Mouse (Mus musculus): ENCODE data around the gene Asxl1.

The Asxl1 gene

DNA sequence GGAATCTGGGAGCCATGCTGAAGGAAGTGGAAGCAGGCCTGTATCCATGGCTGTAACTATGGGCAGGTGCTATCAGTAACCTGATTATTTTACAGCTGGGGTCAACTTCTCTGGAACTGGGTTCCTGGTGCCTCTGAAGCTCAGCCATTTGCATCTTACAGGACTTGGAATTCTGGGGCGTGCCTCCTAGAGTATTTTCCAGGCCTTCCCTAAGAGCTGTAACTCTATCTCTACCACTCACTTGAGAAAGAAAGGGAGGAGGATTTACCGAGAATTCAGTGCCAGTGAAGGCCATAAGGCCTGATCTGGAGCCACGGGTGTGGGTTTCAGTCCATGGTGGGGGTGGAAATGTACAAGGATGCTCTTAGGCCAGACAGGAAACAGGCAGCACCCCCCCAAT lies 95.6 kb downstream of the Asxl1 start:
- no peak for DNase-seq (ENCODE audit: low read depth in 2 of 2, low spot score in 2 of 2)

DNA sequence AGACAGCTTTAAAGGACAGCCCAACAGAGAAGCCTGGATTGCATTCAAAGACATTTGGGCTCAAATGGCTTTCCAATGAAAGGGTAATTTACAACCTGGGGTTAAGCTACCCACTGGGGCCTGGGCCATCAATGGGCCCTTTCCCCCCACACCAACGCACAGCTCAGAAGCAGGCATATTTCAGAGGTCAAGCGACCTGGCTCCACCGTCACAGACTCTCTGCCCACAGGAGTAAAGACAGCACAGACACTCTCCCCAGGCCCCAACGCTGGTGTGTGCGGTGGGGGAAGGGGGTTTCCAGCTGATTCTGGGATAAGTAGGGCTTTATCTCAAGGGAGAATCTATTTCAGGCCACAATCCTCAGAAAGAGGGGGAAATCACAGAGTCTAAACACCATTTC lies 97.1 kb downstream of the Asxl1 start:
- DNase-seq (ENCODE audit: low read depth in 2 of 2, low spot score in 2 of 2), result no peak

DNA sequence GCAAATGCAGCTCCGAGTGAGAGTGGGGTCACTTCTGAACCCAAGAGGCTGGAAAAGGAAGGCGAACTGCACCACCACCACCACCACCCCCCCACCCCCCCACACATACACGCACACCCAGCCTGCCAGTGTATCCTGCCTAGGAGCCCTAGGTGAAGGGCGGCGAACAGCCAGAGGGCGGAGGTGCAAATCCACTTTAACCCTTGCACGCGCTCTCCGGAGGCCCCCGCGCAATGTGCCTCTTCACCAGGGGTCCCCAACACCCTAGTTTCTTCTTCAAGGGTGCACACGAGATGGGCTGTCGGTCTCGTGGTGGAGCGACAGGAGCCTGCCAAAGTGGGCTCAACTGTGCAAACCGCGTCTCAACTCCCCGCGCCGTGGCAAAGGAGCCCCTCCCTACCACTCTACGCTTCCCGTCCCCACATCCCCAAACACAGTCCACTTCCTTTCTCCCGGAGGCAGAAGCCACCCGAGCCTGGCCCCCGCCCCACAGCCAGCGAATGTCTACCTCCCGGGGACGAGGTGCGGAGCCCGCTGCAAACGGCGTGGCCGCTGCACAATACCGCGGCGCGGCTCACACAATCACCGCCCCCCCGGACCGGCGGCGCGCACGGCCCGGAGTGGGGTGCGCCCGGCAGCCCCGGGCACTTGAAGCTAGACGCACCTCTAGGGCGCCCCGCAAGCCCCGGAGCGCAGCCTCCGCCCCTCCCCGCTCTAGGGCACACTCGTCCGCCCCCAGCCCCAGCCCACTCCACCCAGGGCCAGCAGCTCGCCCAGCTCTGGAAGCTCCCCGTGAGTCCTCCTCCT lies 98.0 kb downstream of the Asxl1 start:
- peak in 1 of 2 experiments; percentile 11 for DNase-seq (ENCODE audit: low read depth in 2 of 2, low spot score in 2 of 2)

DNA sequence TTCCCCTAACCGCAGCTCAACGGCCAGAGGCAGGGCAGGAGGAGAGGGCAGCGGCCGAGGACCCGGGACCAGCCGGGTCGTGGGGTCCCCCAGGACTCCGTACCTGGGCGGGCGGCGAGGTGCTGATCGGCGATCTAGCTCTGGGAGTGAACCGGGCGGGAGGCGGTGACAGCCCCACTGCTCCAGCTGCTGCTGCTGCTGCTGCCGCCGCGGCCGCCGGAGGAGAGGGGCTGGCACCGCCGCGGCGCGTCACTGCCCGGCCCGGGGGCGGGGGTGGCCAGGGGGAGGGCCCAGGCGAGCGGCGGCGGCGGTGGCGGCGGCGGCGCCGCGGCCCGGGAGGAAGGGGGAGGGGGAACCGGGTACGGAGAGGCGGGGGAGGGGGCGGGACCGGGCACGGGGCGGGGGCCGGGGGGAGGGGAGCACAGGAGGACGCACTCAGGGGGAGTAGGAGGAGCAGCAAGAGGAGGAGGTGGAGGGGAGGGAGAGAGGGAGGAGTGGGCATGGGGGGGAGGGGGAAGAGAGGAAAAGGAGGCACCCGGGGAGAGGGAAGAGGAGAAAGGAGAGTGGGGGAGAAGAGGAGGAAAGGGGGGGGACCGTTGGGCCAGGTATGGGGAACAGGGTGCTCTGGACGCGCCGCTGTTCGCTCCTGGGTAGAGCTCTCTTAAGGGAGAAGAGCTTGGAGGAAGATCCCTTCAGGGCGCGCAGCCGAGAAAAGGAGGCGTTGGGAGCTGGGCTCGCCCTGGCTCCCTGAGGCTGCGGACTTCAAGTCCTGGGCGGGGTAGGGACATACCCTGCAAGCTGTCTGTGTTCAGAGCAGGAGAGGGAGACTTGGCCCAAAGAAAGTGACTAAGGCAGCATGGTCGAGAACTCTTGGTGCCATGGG lies 98.9 kb downstream of the Asxl1 start:
- DNase-seq (ENCODE audit: low read depth in 2 of 2, low spot score in 2 of 2), result peak; percentile 20 to 24

DNA sequence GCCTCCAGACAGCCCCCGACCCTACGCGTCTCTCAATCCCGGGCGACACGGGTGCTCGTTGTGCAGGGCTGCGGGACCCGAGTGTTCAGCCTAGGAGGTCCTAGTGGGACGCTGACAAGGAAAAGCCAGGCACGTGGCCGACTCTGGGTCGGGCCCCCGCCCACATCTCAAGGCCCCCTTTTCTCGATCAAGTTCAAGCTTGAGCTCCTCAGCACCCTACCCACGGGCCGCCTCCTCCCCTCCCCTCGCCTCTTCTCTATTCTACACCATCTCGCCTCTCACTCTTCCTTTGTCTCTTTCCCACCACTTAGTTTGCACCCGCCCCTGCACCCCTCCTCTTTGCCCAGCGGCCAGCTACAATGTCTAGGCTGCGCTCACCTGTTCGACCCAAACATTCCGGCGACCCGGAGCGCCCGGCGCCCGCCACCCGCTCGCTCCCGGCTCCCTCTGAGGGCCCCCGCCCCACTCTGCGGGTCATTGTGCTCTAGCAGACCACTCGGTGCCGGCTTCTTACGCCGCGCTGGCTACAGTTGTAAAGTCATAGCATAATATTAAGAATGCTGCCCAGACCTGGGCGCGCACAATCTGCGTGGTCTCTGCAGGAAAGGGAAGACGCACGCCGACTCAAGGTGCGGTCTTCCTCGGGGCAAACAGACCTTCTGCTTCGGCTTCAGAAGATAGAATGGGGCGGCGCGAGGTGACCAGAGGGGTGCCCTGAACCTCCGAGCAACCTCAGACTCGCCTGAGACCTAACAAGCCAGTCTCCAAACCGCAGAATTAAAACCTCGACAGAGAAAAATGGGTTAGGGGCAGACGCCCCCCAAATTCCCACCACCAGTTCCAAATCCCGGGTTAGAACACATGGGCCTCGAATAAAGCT lies 99.7 kb downstream of the Asxl1 start:
- DNase-seq (ENCODE audit: low read depth in 2 of 2, low spot score in 2 of 2), result peak; percentile 9 to 12

DNA sequence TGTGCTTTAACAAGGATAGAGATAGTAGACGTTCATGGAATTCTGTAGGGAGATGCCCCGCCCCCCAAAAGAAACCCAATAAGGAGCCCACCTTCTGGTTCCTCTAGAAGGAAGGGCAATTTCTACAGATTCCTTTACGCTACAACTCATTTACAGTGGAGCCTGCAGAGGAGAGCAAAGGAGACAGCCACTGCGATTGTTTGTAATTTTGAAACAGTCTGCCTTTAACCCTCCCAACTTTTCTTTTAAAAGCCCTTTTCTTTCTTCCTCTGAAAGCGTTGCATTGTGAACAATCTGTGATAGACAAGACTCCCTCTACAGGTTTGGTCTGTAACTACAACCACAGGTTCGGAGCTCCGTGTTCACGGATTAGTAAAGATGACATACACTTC lies 100.4 kb downstream of the Asxl1 start:
- peak; percentile 35 to 65 for DNase-seq (ENCODE audit: low read depth in 2 of 2, low spot score in 2 of 2)

DNA sequence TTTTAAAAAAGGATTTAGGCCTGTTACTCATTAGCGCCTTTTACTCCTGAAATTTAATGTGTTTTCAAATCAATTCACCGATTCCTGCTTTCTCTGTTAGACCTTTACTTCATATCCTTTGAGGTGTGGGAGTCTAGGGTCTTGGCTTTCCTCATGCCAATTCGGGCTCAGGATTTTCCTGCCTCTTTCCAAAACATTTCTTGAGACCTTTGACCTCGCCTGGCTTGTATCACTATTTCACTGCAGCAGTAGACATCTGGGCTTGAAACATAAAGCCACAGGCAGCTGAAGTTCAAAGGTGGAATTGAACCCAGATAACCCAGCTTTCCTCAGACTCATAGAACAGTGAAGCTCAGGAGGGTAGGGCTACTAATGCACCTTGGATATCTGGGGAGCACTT lies 100.8 kb downstream of the Asxl1 start:
- DNase-seq (ENCODE audit: low read depth in 2 of 2, low spot score in 2 of 2), result no peak

DNA sequence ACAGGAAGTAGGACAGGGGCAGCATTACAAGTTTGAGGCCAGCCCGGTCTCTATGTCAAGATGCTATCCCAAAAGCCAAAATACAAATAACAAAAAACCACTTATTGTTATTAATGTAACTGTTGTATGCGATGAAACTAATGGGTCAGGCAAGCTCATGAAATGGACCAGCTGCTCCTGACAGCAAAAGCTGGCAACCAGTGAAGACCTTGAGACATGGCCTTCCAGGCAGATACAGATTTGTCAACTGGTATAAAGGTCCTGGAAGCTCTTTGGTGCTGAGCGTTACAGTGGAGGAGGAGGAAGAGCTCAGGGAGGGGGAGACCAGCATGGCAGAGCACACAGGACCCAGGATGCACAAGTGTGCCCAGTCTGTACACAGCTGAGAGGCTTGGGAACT lies 102.1 kb downstream of the Asxl1 start:
- no peak for DNase-seq (ENCODE audit: low read depth in 2 of 2, low spot score in 2 of 2)

DNA sequence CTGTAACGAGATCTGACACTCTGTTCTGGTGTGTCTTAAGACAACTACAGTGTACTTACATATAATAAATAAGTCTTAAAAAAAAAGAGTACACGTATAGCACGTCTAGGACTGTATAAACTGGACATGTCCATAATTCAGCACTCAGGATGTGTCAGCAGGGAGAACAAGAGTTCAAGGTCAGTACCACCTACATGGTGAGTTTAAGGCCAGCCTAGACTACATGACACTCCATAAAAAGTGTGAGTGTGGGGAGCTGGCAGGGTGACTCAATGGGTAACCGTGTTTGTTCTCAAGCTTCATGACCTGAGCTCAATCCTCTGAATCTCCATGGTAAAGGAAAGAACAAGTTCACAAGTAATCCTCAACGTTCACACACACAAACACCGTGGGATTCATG lies 102.9 kb downstream of the Asxl1 start:
- DNase-seq (ENCODE audit: low read depth in 2 of 2, low spot score in 2 of 2), result no peak
